Mouse (Mus musculus): ENCODE measurements around the gene Klk11.

GRCm38 (mm10) chr7:43821581-43821980, 47.2 kb downstream of the Klk11 start:
- TF ChIP-seq POLR2A (IDR thresholded peaks at IDR 0.05; ENCODE audit: control insufficient read depth, low read depth, low read length) (no peak), CTCF (IDR thresholded peaks at IDR 0.05; ENCODE audit: control insufficient read depth, insufficient read depth, insufficient replicate concordance, low read depth, low read length) (no peak)
